Comparison of ENCODE assay signal across 27 mouse cellular contexts in the genomic region with DNA sequence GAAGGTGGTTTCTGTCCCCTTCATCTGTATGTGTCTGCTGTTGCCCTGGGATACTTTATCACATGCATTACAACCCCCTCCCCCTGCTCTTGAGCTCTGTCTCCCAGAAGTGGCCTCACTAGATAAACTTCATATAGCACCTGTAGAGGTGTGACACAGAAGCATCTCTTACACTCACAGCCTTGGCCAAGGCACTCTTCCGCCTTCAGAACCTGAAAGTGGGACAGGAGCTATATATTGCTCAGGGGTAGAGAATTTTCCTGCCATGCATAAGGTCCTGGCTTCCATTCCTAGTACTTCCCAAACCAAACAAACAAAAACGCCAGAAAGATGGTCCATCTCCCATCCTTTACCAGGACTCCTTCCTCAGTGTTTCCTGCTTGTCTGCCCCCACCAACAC. TPM values are rescaled to one million over a fixed set of nuclear protein-coding genes. Genes with fewer than 3 reads are reported as not detected.
DNase-seq lines count a peak whose midpoint lies in the region; ATAC-seq and TF ChIP-seq lines count a peak whose summit lies in the region.
"Had no signal": no experiment of that assay in that cellular context is flagged by ENCODE, and none has a peak within 500 bp of the region (broad histone marks: within the 10 kb centered on the region; RNA-seq: fewer than 3 reads in every experiment).

No protein-coding gene starts in this region.

- no peaks in the 10 kb centered on the region for H3K27me3 ChIP-seq in liver, embryonic 15.5 days
- H3K27me3 ChIP-seq: CH12.LX; forebrain, embryonic 13.5 days; heart, embryonic 15.5 days; hindbrain, embryonic 13.5 days; Patski had no signal

- peaks cover 46% of the 10 kb centered on the region for H3K4me1 ChIP-seq in liver, embryonic 15.5 days (replicated peaks)
- H3K4me1 ChIP-seq: heart, embryonic 15.5 days; hindbrain, embryonic 13.5 days had no signal

- no peak overlapping the region for H3K4me3 ChIP-seq in left cerebral cortex, adult 2 months
- H3K4me3 ChIP-seq in liver, embryonic 15.5 days (replicated peaks), result no peak overlapping the region
- H3K4me3 ChIP-seq: forebrain, embryonic 10.5 days; forebrain, embryonic 13.5 days; heart, embryonic 12.5 days; heart, embryonic 15.5 days; hindbrain, embryonic 10.5 days; hindbrain, embryonic 13.5 days had no signal

- intact Hi-C loops in left cerebral cortex, adult 2 months (cut with DNase I), result no loop called here

- no peak overlapping the region for H3K4me2 ChIP-seq in liver, embryonic 15.5 days
- H3K4me2 ChIP-seq: forebrain, embryonic 13.5 days; heart, embryonic 12.5 days; heart, embryonic 15.5 days; hindbrain, embryonic 13.5 days had no signal

- no peak overlapping the region for H3K9ac ChIP-seq in liver, embryonic 15.5 days
- H3K9ac ChIP-seq: forebrain, embryonic 13.5 days; heart, embryonic 12.5 days; heart, embryonic 15.5 days; hindbrain, embryonic 13.5 days had no signal

- H3K9me3 ChIP-seq in liver, embryonic 15.5 days (replicated peaks), result no peaks in the 10 kb centered on the region
- H3K9me3 ChIP-seq: G1E; heart, embryonic 15.5 days; hindbrain, embryonic 13.5 days had no signal

- H3K27ac ChIP-seq in left cerebral cortex, adult 2 months, result peak overlapping the region; percentile 36; the same call in 1 of the 2 replicates
- H3K27ac ChIP-seq in liver, embryonic 15.5 days (replicated peaks), result peak overlapping the region; percentile 53
- H3K27ac ChIP-seq: forebrain, embryonic 10.5 days; forebrain, embryonic 13.5 days; heart, embryonic 15.5 days; hindbrain, embryonic 10.5 days; hindbrain, embryonic 13.5 days had no signal

- no peak for TF ChIP-seq CTCF in left cerebral cortex, adult 2 months (IDR thresholded peaks at IDR 0.05)

- no peak for DNase-seq in left cerebral cortex, adult 2 months (ENCODE audit: extremely low spot score in 1 of 2, low spot score in 2 of 2)
- no peak for DNase-seq in left cerebral cortex, adult 9 months (ENCODE audit: low spot score in 2 of 2)
- DNase-seq in brain, adult 2 months (ENCODE audit: low read depth, low spot score), result peak; percentile 48
- DNase-seq in right cerebral cortex, postnatal 36 days (ENCODE audit: low spot score in 2 of 2), result no peak
- DNase-seq in cerebellum, postnatal 10 days, result no peak
- DNase-seq: adrenal gland, postnatal 10 days; adrenal gland, postnatal 36 days; B cell, adult 2 months; cerebellum, adult 11 months; cerebellum, adult 8-10 months; cerebellum, postnatal 14 days; gastrocnemius, postnatal 25 days; heart, adult 18-20 months; heart, postnatal 10 days; heart, postnatal 36 days had no signal

- WGBS in liver, embryonic 15.5 days (ENCODE audit: insufficient replicate concordance), result 76% methylated on average over 2 of the region's 2 CpGs

- H3K36me3 ChIP-seq in liver, embryonic 15.5 days (replicated peaks), result peaks cover 17% of the 10 kb centered on the region
- H3K36me3 ChIP-seq: forebrain, embryonic 10.5 days; heart, embryonic 15.5 days; hindbrain, embryonic 10.5 days had no signal

- ATAC-seq in liver, embryonic 15.5 days (ENCODE audit: insufficient read depth), result no peak
- ATAC-seq: forebrain, embryonic 13.5 days; forebrain, embryonic 16.5 days; hindbrain, embryonic 16.5 days; Patski had no signal

RNA-seq across cellular contexts. Expression of a gene that starts 51.4 kb away (rescaled TPM):
- 10 to 100 TPM; 69.1 to 69.5 TPM for total RNA-seq in left cerebral cortex, adult 2 months (2021)
- 15.0 and 16.4 TPM in 2 replicates for polyA plus RNA-seq in liver, embryonic 15.5 days (2015; fragmentation: Nextera tagmentation; extraction: Ambion mirVana)
